Mouse (Mus musculus) heart, adult 2 months (tissue): Measurements from ENCODE around the gene Dnajc13.

Experiments used
- CTCF ChIP-seq: fragments of 200-600 bp; IDR thresholded peaks from 2 replicates; pipeline ENCODE4 v1.8.1; 2022; ENCODE audit warnings: antibody characterized with exemption, mild to moderate bottlenecking, moderate library complexity
- EP300 ChIP-seq: fragments of 200-500 bp; IDR thresholded peaks from 2 replicates; pipeline ENCODE4 v1.6.1; 2011; ENCODE audit warnings: low read depth, low read length, control low read depth; ENCODE audit not compliant: insufficient read depth
- POLR2A ChIP-seq: fragments of 200-500 bp; IDR thresholded peaks from 2 replicates; pipeline ENCODE4 v1.6.1; 2011; ENCODE audit warnings: mild to moderate bottlenecking, low read depth, low read length, control low read depth; ENCODE audit not compliant: insufficient read depth

GRCm38 (mm10) chr9:104277528-104278162, 14.9 kb upstream of the Dnajc13 start:
- TF ChIP-seq CTCF, result peak; percentile 83
- no peak for TF ChIP-seq EP300
- TF ChIP-seq POLR2A, result no peak
